Mouse (Mus musculus) 3T3-L1 (cell line): ENCODE data around the gene Lyve1.

Experiments
- DNase-seq: peaks from one replicate; pipeline ENCODE4 v3.0.0-alpha.2; 2015; ENCODE audit warnings: low read depth, low spot score

Lyve1 gene

GRCm38 (mm10) chr7:110854519-110854918, 8.5 kb downstream of the Lyve1 start:
- no peak for DNase-seq

GRCm38 (mm10) chr7:110853611-110854010, 9.4 kb downstream of the Lyve1 start:
- no peak for DNase-seq

- no peak for DNase-seq
These were observed 11.4 kb downstream of the Lyve1 start for GRCm38 (mm10) chr7:110851541-110852203.

- no peak for DNase-seq
These were observed 14.7 kb downstream of the Lyve1 start for GRCm38 (mm10) chr7:110848371-110848770.

- peak; percentile 59 for DNase-seq
These were observed 15.7 kb downstream of the Lyve1 start for GRCm38 (mm10) chr7:110847321-110847720.

GRCm38 (mm10) chr7:110843916-110844874, 18.8 kb downstream of the Lyve1 start, which contains the start of gene Rnf141:
TSS of gene Rnf141 (minus strand) at chr7:110844457.
- peak; percentile 92 for DNase-seq

- no peak for DNase-seq
These were observed 22.7 kb downstream of the Lyve1 start for GRCm38 (mm10) chr7:110840332-110840731.

GRCm38 (mm10) chr7:110834522-110834921, 28.5 kb downstream of the Lyve1 start:
- no peak for DNase-seq

- DNase-seq: no peak
These were observed 29.0 kb downstream of the Lyve1 start for GRCm38 (mm10) chr7:110834018-110834417.

GRCm38 (mm10) chr7:110833024-110833423, 30.0 kb downstream of the Lyve1 start:
- DNase-seq: peak; percentile 23

GRCm38 (mm10) chr7:110823995-110824953, 38.8 kb downstream of the Lyve1 start:
- DNase-seq: peak; percentile 68

GRCm38 (mm10) chr7:110823593-110823992, 39.4 kb downstream of the Lyve1 start:
- DNase-seq: peak; percentile 63

GRCm38 (mm10) chr7:110823076-110823475, 40.0 kb downstream of the Lyve1 start:
- DNase-seq: no peak

GRCm38 (mm10) chr7:110822055-110822454, 41.0 kb downstream of the Lyve1 start:
- no peak for DNase-seq

GRCm38 (mm10) chr7:110821653-110822052, 41.4 kb downstream of the Lyve1 start:
- DNase-seq: peak; percentile 70

- DNase-seq: no peak
These were observed 42.0 kb downstream of the Lyve1 start for GRCm38 (mm10) chr7:110821068-110821467.

GRCm38 (mm10) chr7:110818787-110819350, 44.2 kb downstream of the Lyve1 start:
- no peak for DNase-seq

- no peak for DNase-seq
These were observed 44.8 kb downstream of the Lyve1 start for GRCm38 (mm10) chr7:110818206-110818605.

- DNase-seq: peak; percentile 87
These were observed 47.0 kb downstream of the Lyve1 start for GRCm38 (mm10) chr7:110816037-110816436.

GRCm38 (mm10) chr7:110813983-110814382, 49.1 kb downstream of the Lyve1 start:
- no peak for DNase-seq

GRCm38 (mm10) chr7:110811529-110811928, 51.5 kb downstream of the Lyve1 start:
- DNase-seq: no peak
